Mouse (Mus musculus) cerebellum, adult 2 months (tissue): ENCODE results near the gene Armt1. TPM values are rescaled to one million over a fixed set of nuclear protein-coding genes. Genes with fewer than 3 reads are reported as not detected.

Source experiments
- DNase-seq, 2 experiments: peaks; one replicate each; pipeline ENCODE4 v3.0.0; 2021
- H3K27ac ChIP-seq: fragments of 200-500 bp; 2 replicates; pipeline ENCODE4 v1.5.1; 2012; ENCODE audit warnings: low read length, control low read depth, inconsistent platforms; ENCODE audit not compliant: insufficient read depth
- H3K27me3 ChIP-seq: fragments of 200-500 bp; 2 replicates; pipeline ENCODE4 v1.6.1; 2012; ENCODE audit warnings: inconsistent platforms, mild to moderate bottlenecking, low read length, moderate library complexity; ENCODE audit not compliant: control insufficient read depth, insufficient read depth
- H3K4me1 ChIP-seq: fragments of 200-500 bp; 2 replicates; pipeline ENCODE4 v1.6.1; 2011; ENCODE audit warnings: low read length; ENCODE audit not compliant: control insufficient read depth, insufficient read depth
- H3K4me3 ChIP-seq: fragments of 200-500 bp; replicated peaks from 2 replicates; pipeline ENCODE3; 2011; ENCODE audit warnings: mild to moderate bottlenecking, low read depth, low read length, control low read depth; ENCODE audit not compliant: insufficient read depth
- CTCF ChIP-seq: fragments of 200-500 bp; IDR thresholded peaks from 2 replicates; pipeline ENCODE4 v1.5.1; 2011; ENCODE audit warnings: low read depth, mild to moderate bottlenecking, control low read depth, low read length, moderate library complexity, borderline replicate concordance; ENCODE audit not compliant: insufficient read depth
- POLR2A ChIP-seq: fragments of 200-500 bp; IDR thresholded peaks from 2 replicates; pipeline ENCODE4 v1.6.1; 2011; ENCODE audit warnings: low read length, control low read depth, borderline replicate concordance; ENCODE audit not compliant: insufficient read depth
- WGBS: fragments of 180-500 bp; shearing (Covaris S2); methylation state at CpG from one replicate; pipeline ENCODE4 v1.1.7; 2018; 5-methylcytosine and 5-hydroxymethylcytosine counted together
- polyA plus RNA-seq: library from polyadenylated mRNA; depleted of rRNA; stranded (reverse); fragments of >200 nt; gene quantifications from 2 replicates; pipeline ENCODE4 v1.2.3, GENCODE M21; 2012

Armt1 gene
- polyA plus RNA-seq, 1 experiment = 23.7 TPM

- no peak overlapping the region for H3K27ac ChIP-seq
- no peaks in the 10 kb centered on the region for H3K4me1 ChIP-seq
- no peak for TF ChIP-seq POLR2A
- no peak for TF ChIP-seq CTCF
- 72% methylated on average over 4 of the region's 4 CpGs for WGBS
- DNase-seq = no peak
- H3K4me3 ChIP-seq = no peak overlapping the region
- no peaks in the 10 kb centered on the region for H3K27me3 ChIP-seq
Measured at GRCm38 (mm10) chr10:4456409-4456808, 24.1 kb downstream of the Armt1 start.

GRCm38 (mm10) chr10:4460201-4460600 lies 27.9 kb downstream of the Armt1 start:
- H3K4me3 ChIP-seq = no peak overlapping the region
- no peaks in the 10 kb centered on the region for H3K4me1 ChIP-seq
- TF ChIP-seq POLR2A = no peak
- no peak for TF ChIP-seq CTCF
- H3K27ac ChIP-seq = no peak overlapping the region
- no peak for DNase-seq
- WGBS = 94% methylated on average over 2 of the region's 2 CpGs
- no peaks in the 10 kb centered on the region for H3K27me3 ChIP-seq

GRCm38 (mm10) chr10:4465799-4466198 lies 33.5 kb downstream of the Armt1 start:
- no peak overlapping the region for H3K27ac ChIP-seq
- H3K4me1 ChIP-seq = no peaks in the 10 kb centered on the region
- no peak overlapping the region for H3K4me3 ChIP-seq
- no peaks in the 10 kb centered on the region for H3K27me3 ChIP-seq
- TF ChIP-seq CTCF = no peak
- no peak for TF ChIP-seq POLR2A
- no peak for DNase-seq
- WGBS = 72% methylated on average over 7 of the region's 7 CpGs

- WGBS = 77% methylated on average over 3 of the region's 3 CpGs
- no peaks in the 10 kb centered on the region for H3K27me3 ChIP-seq
- TF ChIP-seq CTCF = no peak
- no peak for TF ChIP-seq POLR2A
- H3K4me3 ChIP-seq = no peak overlapping the region
- no peak for DNase-seq
- no peaks in the 10 kb centered on the region for H3K4me1 ChIP-seq
- no peak overlapping the region for H3K27ac ChIP-seq
Measured at GRCm38 (mm10) chr10:4469406-4469805, 37.1 kb downstream of the Armt1 start.

GRCm38 (mm10) chr10:4473591-4473993 lies 41.3 kb downstream of the Armt1 start:
- H3K27me3 ChIP-seq = no peaks in the 10 kb centered on the region
- no peak overlapping the region for H3K4me3 ChIP-seq
- TF ChIP-seq CTCF (no peak), POLR2A (no peak)
- no peak for DNase-seq
- WGBS = 91% methylated on average over 11 of the region's 11 CpGs
- no peaks in the 10 kb centered on the region for H3K4me1 ChIP-seq
- H3K27ac ChIP-seq = no peak overlapping the region

GRCm38 (mm10) chr10:4475431-4475830 lies 43.2 kb downstream of the Armt1 start:
- Histone ChIP-seq H3K27ac (no peak overlapping the region), H3K27me3 (no peaks in the 10 kb centered on the region), H3K4me3 (no peak overlapping the region), H3K4me1 (no peaks in the 10 kb centered on the region)
- WGBS = 52% methylated on average over 3 of the region's 3 CpGs
- no peak for DNase-seq
- TF ChIP-seq POLR2A = no peak
- no peak for TF ChIP-seq CTCF

GRCm38 (mm10) chr10:4476604-4477003 lies 44.3 kb downstream of the Armt1 start:
- H3K27ac ChIP-seq = no peak overlapping the region
- 95% methylated on average over 5 of the region's 5 CpGs for WGBS
- no peak for TF ChIP-seq CTCF
- TF ChIP-seq POLR2A = no peak
- H3K4me3 ChIP-seq = no peak overlapping the region
- no peak for DNase-seq
- no peaks in the 10 kb centered on the region for H3K27me3 ChIP-seq
- H3K4me1 ChIP-seq = no peaks in the 10 kb centered on the region

- Histone ChIP-seq H3K27ac (no peak overlapping the region), H3K4me1 (no peaks in the 10 kb centered on the region), H3K27me3 (no peaks in the 10 kb centered on the region), H3K4me3 (no peak overlapping the region)
- WGBS = 84% methylated on average over 3 of the region's 3 CpGs
- TF ChIP-seq POLR2A (no peak), CTCF (no peak)
- DNase-seq = no peak
Measured at GRCm38 (mm10) chr10:4480929-4481328, 48.7 kb downstream of the Armt1 start.

GRCm38 (mm10) chr10:4481695-4482094 lies 49.4 kb downstream of the Armt1 start:
- TF ChIP-seq POLR2A (no peak), CTCF (no peak)
- Histone ChIP-seq H3K27me3 (no peaks in the 10 kb centered on the region), H3K27ac (no peak overlapping the region), H3K4me3 (no peak overlapping the region), H3K4me1 (no peaks in the 10 kb centered on the region)
- no peak for DNase-seq
- 79% methylated on average over 8 of the region's 8 CpGs for WGBS
